Mouse (Mus musculus) neural tube, embryonic 13.5 days (tissue): ENCODE measurements around the gene Def8. TPM values are rescaled to one million over a fixed set of nuclear protein-coding genes. Genes with fewer than 3 reads are reported as not detected.

Experiments
- ATAC-seq: fragments of 200-750 bp; cut with Nextera tagmentation; 2 replicates; pipeline ENCODE4 v1.8.0; 2017; ENCODE audit warnings: low read depth, mild to moderate bottlenecking, moderate TSS enrichment, moderate library complexity
- H3K27ac ChIP-seq: fragments of 300-500 bp; sonication (generic); replicated peaks from 2 replicates; pipeline ENCODE4 v1.5.1; 2015; ENCODE audit warnings: moderate library complexity, mild to moderate bottlenecking, inconsistent platforms
- H3K27me3 ChIP-seq: fragments of 300-500 bp; sonication (generic); 2 replicates; pipeline ENCODE4 v1.6.1; 2015; ENCODE audit warnings: mild to moderate bottlenecking, inconsistent platforms
- H3K36me3 ChIP-seq: fragments of 300-500 bp; sonication (generic); 2 replicates; pipeline ENCODE4 v1.6.1; 2015; ENCODE audit warnings: mild to moderate bottlenecking, inconsistent platforms
- H3K4me1 ChIP-seq: fragments of 300-500 bp; sonication (generic); replicated peaks from 2 replicates; pipeline ENCODE4 v1.6.1; 2015; ENCODE audit warnings: inconsistent platforms
- H3K4me2 ChIP-seq: fragments of 300-500 bp; sonication (generic); 2 replicates; pipeline ENCODE4 v1.6.1; 2015; ENCODE audit warnings: inconsistent platforms, mild to moderate bottlenecking, moderate library complexity
- H3K4me3 ChIP-seq: fragments of 300-500 bp; sonication (generic); 2 replicates; pipeline ENCODE4 v1.5.1; 2015; ENCODE audit warnings: mild to moderate bottlenecking, inconsistent platforms
- H3K9ac ChIP-seq: fragments of 300-500 bp; sonication (generic); 2 replicates; pipeline ENCODE4 v1.6.1; 2015; ENCODE audit warnings: moderate library complexity, mild to moderate bottlenecking, inconsistent platforms
- H3K9me3 ChIP-seq: fragments of 300-500 bp; sonication (generic); 2 replicates; pipeline ENCODE4 v1.6.1; 2016; ENCODE audit warnings: inconsistent platforms
- WGBS: fragments of 180-500 bp; shearing (Covaris S2); methylation state at CpG from one replicate; pipeline ENCODE4 v1.1.7; 2015; 5-methylcytosine and 5-hydroxymethylcytosine counted together
- polyA plus RNA-seq: library from polyadenylated mRNA; unstranded; fragments of >200 nt; fragmentation: Nextera tagmentation; extraction: Ambion mirVana; gene quantifications from 2 replicates; pipeline ENCODE4 v1.2.1, GENCODE M21; 2015

Def8 gene
- polyA plus RNA-seq, 1 experiment from 2014 or later: 44.5 TPM

GRCm38 (mm10) chr8:123504591-123505195 lies 81.4 kb downstream of the Def8 start:
- no peak for ATAC-seq
- Histone ChIP-seq H3K27me3 (no peaks in the 10 kb centered on the region), H3K9me3 (no peaks in the 10 kb centered on the region), H3K4me1 (no peaks in the 10 kb centered on the region), H3K4me3 (no peak overlapping the region), H3K27ac (no peak overlapping the region), H3K4me2 (no peak overlapping the region), H3K9ac (no peak overlapping the region), H3K36me3 (peaks cover 100% of the 10 kb centered on the region)
- 86% methylated on average over 9 of the region's 9 CpGs for WGBS

- no peak overlapping the region for H3K4me3 ChIP-seq
- H3K4me1 ChIP-seq: no peaks in the 10 kb centered on the region
- no peaks in the 10 kb centered on the region for H3K9me3 ChIP-seq
- H3K4me2 ChIP-seq: no peak overlapping the region
- H3K36me3 ChIP-seq: peaks cover 100% of the 10 kb centered on the region
- H3K27me3 ChIP-seq: no peaks in the 10 kb centered on the region
- no peak overlapping the region for H3K9ac ChIP-seq
- ATAC-seq: no peak
- 76% methylated on average over 4 of the region's 4 CpGs for WGBS
- H3K27ac ChIP-seq: no peak overlapping the region
Measured at GRCm38 (mm10) chr8:123505267-123505666, 81.9 kb downstream of the Def8 start.

- 73% methylated on average over 9 of the region's 9 CpGs for WGBS
- H3K27me3 ChIP-seq: no peaks in the 10 kb centered on the region
- H3K4me1 ChIP-seq: no peaks in the 10 kb centered on the region
- no peaks in the 10 kb centered on the region for H3K9me3 ChIP-seq
- no peak for ATAC-seq
- H3K4me2 ChIP-seq: no peak overlapping the region
- H3K9ac ChIP-seq: no peak overlapping the region
- H3K4me3 ChIP-seq: no peak overlapping the region
- H3K36me3 ChIP-seq: peaks cover 99% of the 10 kb centered on the region
- no peak overlapping the region for H3K27ac ChIP-seq
Measured at GRCm38 (mm10) chr8:123505695-123506094, 82.4 kb downstream of the Def8 start.

- Histone ChIP-seq H3K4me1 (no peaks in the 10 kb centered on the region), H3K9ac (no peak overlapping the region), H3K4me2 (no peak overlapping the region), H3K4me3 (no peak overlapping the region), H3K36me3 (peaks cover 94% of the 10 kb centered on the region), H3K27ac (no peak overlapping the region), H3K27me3 (no peaks in the 10 kb centered on the region), H3K9me3 (no peaks in the 10 kb centered on the region)
- 91% methylated on average over 5 of the region's 5 CpGs for WGBS
- ATAC-seq: no peak
Measured at GRCm38 (mm10) chr8:123507153-123507552, 83.8 kb downstream of the Def8 start.

GRCm38 (mm10) chr8:123510819-123511218 lies 87.5 kb downstream of the Def8 start:
- no peak overlapping the region for H3K4me3 ChIP-seq
- H3K4me2 ChIP-seq: no peak overlapping the region
- no peak overlapping the region for H3K9ac ChIP-seq
- whole genome bisulfite sequencing: 77% methylated on average over 5 of the region's 5 CpGs
- H3K4me1 ChIP-seq: peaks cover 26% of the 10 kb centered on the region
- peaks cover 57% of the 10 kb centered on the region for H3K36me3 ChIP-seq
- no peak for ATAC-seq
- H3K27me3 ChIP-seq: no peaks in the 10 kb centered on the region; the same call in 1 of the 2 replicates
- no peak overlapping the region for H3K27ac ChIP-seq
- H3K9me3 ChIP-seq: no peaks in the 10 kb centered on the region

Other genes with a start within 250 kb of the Def8 start
- 0.08 and 0.19 TPM in 2 replicates for gene Dpep1, start 237.3 kb upstream of the Def8 start, polyA plus RNA-seq
- 164 and 175 TPM in 2 replicates for gene Chmp1a, start 210.8 kb upstream of the Def8 start, polyA plus RNA-seq
- 7.6 and 7.7 TPM in 2 replicates for gene Spata33, start 210.7 kb upstream of the Def8 start, polyA plus RNA-seq
- 37.2 and 42.4 TPM in 2 replicates for gene Cdk10, start 198.7 kb upstream of the Def8 start, polyA plus RNA-seq
- 4.4 and 4.8 TPM in 2 replicates for gene Spata2l, start 187.3 kb upstream of the Def8 start, polyA plus RNA-seq
- 22.1 and 24.1 TPM in 2 replicates for gene Zfp276, start 169.3 kb upstream of the Def8 start, polyA plus RNA-seq
- 49.2 and 50.0 TPM in 2 replicates for gene Vps9d1, start 169.2 kb upstream of the Def8 start, polyA plus RNA-seq
- 9.3 and 11.0 TPM in 2 replicates for gene Fanca, start 105.0 kb upstream of the Def8 start, polyA plus RNA-seq
- 35.9 and 40.2 TPM in 2 replicates for gene Spire2, start 90.8 kb upstream of the Def8 start, polyA plus RNA-seq
- gene Tcf25, start 49.8 kb upstream of the Def8 start, polyA plus RNA-seq: 317 and 328 TPM in 2 replicates
- gene Mc1r, start 16.4 kb upstream of the Def8 start, polyA plus RNA-seq: 0.21 and 0.22 TPM in 2 replicates
- gene Tubb3, start 12.1 kb upstream of the Def8 start, polyA plus RNA-seq: 1,543 and 1,658 TPM in 2 replicates
- 50.8 and 54.0 TPM in 2 replicates for gene Afg3l1, start 54.4 kb downstream of the Def8 start, polyA plus RNA-seq
- gene Dbndd1, start 91.9 kb downstream of the Def8 start, polyA plus RNA-seq: 68.6 and 84.2 TPM in 2 replicates
- gene Gas8, start 95.3 kb downstream of the Def8 start, polyA plus RNA-seq: 41.1 and 45.8 TPM in 2 replicates
- 15.9 and 16.1 TPM in 2 replicates for gene Rhou, start 230.4 kb downstream of the Def8 start, polyA plus RNA-seq